Mouse (Mus musculus) adrenal gland, adult 18-20 months (tissue): Measurements from ENCODE around the gene Slain1. TPM values are rescaled to one million over a fixed set of nuclear protein-coding genes. Genes with fewer than 3 reads are reported as not detected.

Experiments
- DNase-seq, 2 experiments: peaks; one replicate each; pipeline ENCODE4 v3.0.0; 2021 to 2022; ENCODE audit warnings: low spot score in 2 of 2
- total RNA-seq, 2 experiments: library from RNA; stranded (reverse); gene quantifications; 1 replicate in 1 of 2; 2 replicates in 1 of 2; pipeline ENCODE4 v1.2.3; 2021

The Slain1 gene
- total RNA-seq, 2 experiments from 2014 or later, result 1.2 to 1.4 TPM

- DNase-seq, result no peak
Measured at GRCm38 (mm10) chr14:103664391-103664790, 14.4 kb downstream of the Slain1 start.

- no peak for DNase-seq
Measured at GRCm38 (mm10) chr14:103666347-103666954, 16.4 kb downstream of the Slain1 start.

- no peak for DNase-seq
Measured at GRCm38 (mm10) chr14:103667036-103667435, 17.0 kb downstream of the Slain1 start.

GRCm38 (mm10) chr14:103679395-103680217, 29.6 kb downstream of the Slain1 start:
- no peak for DNase-seq

GRCm38 (mm10) chr14:103680285-103680819, 30.3 kb downstream of the Slain1 start:
- DNase-seq, result no peak

- no peak for DNase-seq
Measured at GRCm38 (mm10) chr14:103682633-103683390, 32.8 kb downstream of the Slain1 start.

GRCm38 (mm10) chr14:103686994-103687393, 37.0 kb downstream of the Slain1 start:
- DNase-seq, result no peak

GRCm38 (mm10) chr14:103694295-103694694, 44.3 kb downstream of the Slain1 start:
- DNase-seq, result peak; percentile 38 to 45

- DNase-seq, result no peak
Measured at GRCm38 (mm10) chr14:103695620-103696019, 45.6 kb downstream of the Slain1 start.

GRCm38 (mm10) chr14:103697101-103697500, 47.1 kb downstream of the Slain1 start:
- DNase-seq, result no peak

GRCm38 (mm10) chr14:103699308-103699707, 49.3 kb downstream of the Slain1 start:
- DNase-seq, result no peak

- DNase-seq, result no peak
Measured at GRCm38 (mm10) chr14:103702516-103702915, 52.5 kb downstream of the Slain1 start.

- no peak for DNase-seq
Measured at GRCm38 (mm10) chr14:103704771-103705170, 54.7 kb downstream of the Slain1 start.

- no peak for DNase-seq
Measured at GRCm38 (mm10) chr14:103706347-103706746, 56.3 kb downstream of the Slain1 start.

- no peak for DNase-seq
Measured at GRCm38 (mm10) chr14:103708601-103709000, 58.6 kb downstream of the Slain1 start.

GRCm38 (mm10) chr14:103709261-103709660, 59.2 kb downstream of the Slain1 start:
- no peak for DNase-seq

- no peak for DNase-seq
Measured at GRCm38 (mm10) chr14:103712986-103713385, 63.0 kb downstream of the Slain1 start.

- peak in 1 of 2 experiments; percentile 33 for DNase-seq
Measured at GRCm38 (mm10) chr14:103717516-103717915, 67.5 kb downstream of the Slain1 start.

- DNase-seq, result no peak
Measured at GRCm38 (mm10) chr14:103717979-103718378, 68.0 kb downstream of the Slain1 start.

- no peak for DNase-seq
Measured at GRCm38 (mm10) chr14:103718393-103718792, 68.4 kb downstream of the Slain1 start.

GRCm38 (mm10) chr14:103718836-103719575, 69.0 kb downstream of the Slain1 start:
- peak; percentile 83 to 88 for DNase-seq
